Mouse (Mus musculus) cortical plate, adult 2 months (tissue): ENCODE measurements around the gene Cdk15. TPM values are rescaled to one million over a fixed set of nuclear protein-coding genes. Genes with fewer than 3 reads are reported as not detected.

Source experiments
- H3K27ac ChIP-seq: fragments of 200-500 bp; 2 replicates; pipeline ENCODE4 v1.5.1; 2012; ENCODE audit warnings: low read length, control low read depth, inconsistent platforms; ENCODE audit not compliant: insufficient read depth
- H3K4me1 ChIP-seq: fragments of 200-500 bp; 2 replicates; pipeline ENCODE4 v1.6.1; 2011; ENCODE audit warnings: low read length; ENCODE audit not compliant: control insufficient read depth, insufficient read depth
- H3K4me3 ChIP-seq: fragments of 200-500 bp; 2 replicates; pipeline ENCODE4 v1.5.1; 2011; ENCODE audit warnings: mild to moderate bottlenecking, low read length, control low read depth; ENCODE audit not compliant: insufficient read depth
- CTCF ChIP-seq: fragments of 200-500 bp; IDR thresholded peaks from 2 replicates; pipeline ENCODE4 v1.5.1; 2011; ENCODE audit warnings: mild to moderate bottlenecking, control low read depth, low read length; ENCODE audit not compliant: insufficient read depth; ENCODE audit errors: extremely low read depth
- POLR2A ChIP-seq: fragments of 200-500 bp; IDR thresholded peaks from 2 replicates; pipeline ENCODE4 v1.6.1; 2011; ENCODE audit warnings: mild to moderate bottlenecking, low read length, control low read depth; ENCODE audit not compliant: insufficient read depth; ENCODE audit errors: extremely low read depth
- polyA plus RNA-seq: library from polyadenylated mRNA; depleted of rRNA; stranded (reverse); fragments of >200 nt; gene quantifications from 2 replicates; pipeline ENCODE4 v1.2.3, GENCODE M21; 2012

Cdk15 gene
- polyA plus RNA-seq, 1 experiment: 0.33 TPM

- TF ChIP-seq POLR2A: no peak
- TF ChIP-seq CTCF: no peak
- Histone ChIP-seq H3K4me3 (no peak overlapping the region), H3K4me1 (no peaks in the 10 kb centered on the region), H3K27ac (no peak overlapping the region)
Measured at GRCm38 (mm10) chr1:59268931-59269330, 12.2 kb downstream of the Cdk15 start.

DNA sequence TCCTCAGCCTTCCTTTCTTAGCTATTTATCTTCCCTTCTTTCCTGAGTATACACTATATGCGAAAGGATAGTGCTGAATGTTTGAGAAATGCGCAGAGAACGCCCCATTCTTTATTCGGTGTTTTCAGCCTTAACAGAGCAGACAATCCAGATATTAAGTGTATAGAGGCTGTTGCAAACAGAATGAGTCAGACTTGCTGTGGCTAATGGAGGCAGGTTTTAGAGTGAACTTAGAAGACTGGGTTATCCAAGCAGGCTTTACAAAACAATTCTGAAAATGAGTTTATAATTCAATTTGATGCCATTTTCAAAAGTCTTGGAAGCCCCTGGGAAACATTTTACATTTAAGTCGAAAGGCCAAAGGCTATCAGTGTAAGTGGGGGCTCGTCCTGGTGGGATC lies 12.8 kb downstream of the Cdk15 start:
- Histone ChIP-seq H3K4me1 (no peaks in the 10 kb centered on the region), H3K4me3 (no peak overlapping the region), H3K27ac (no peak overlapping the region)
- TF ChIP-seq CTCF (no peak), POLR2A (no peak)

DNA sequence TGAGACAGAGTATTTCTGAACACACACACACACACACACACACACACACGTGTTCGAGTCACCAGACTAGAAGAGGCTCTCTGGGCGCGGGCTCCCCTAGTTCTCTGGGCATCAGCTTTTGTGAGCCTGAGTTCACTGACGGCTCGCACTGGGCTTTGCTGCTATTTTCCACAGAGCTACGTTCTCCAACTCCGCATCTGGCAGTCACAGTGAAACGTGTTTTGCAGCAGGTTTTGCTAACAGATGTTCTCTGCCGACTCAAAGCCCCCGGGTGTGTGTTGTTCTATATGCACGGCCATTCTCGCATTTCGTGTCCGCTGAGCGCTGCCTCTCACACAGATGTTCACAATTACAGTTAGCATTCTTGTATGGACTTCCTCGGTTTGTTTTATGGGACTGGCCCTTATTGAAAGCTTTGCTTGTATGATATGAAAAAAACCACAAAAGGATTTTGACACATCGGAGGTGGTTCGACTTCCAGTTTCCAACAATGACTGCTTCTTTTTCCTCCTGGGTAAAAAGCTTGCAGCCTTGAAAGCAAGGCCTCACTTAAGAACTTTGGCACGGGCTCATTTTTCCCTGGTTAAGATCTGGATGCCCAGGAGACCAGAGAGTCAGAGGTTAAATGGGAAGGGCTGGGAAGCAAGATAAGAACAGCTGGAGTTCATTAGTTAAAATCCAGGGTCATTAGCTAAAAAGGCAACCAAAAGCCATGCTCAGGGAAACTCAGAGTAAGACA lies 13.4 kb downstream of the Cdk15 start:
- TF ChIP-seq POLR2A (no peak), CTCF (no peak)
- Histone ChIP-seq H3K27ac (no peak overlapping the region), H3K4me3 (no peak overlapping the region), H3K4me1 (no peaks in the 10 kb centered on the region)

DNA sequence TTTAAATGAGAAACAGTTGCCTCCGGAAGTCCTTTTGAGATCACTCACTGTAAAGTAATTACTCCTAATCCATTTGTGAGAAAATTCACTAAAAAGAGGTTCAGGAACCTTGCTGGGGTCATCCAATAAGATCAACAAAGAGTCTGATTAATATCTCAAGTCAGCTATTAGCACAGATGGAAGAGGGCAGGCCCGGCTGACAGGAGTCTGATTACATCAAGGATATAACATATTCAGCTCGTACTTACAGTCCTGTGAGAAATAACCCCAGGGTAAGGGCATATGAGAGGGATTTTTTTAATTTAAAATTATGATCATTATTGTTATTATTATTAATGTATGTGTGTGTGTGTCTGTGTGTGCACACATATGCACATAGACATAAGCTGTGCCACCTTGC lies 15.5 kb downstream of the Cdk15 start:
- TF ChIP-seq CTCF (no peak), POLR2A (no peak)
- no peaks in the 10 kb centered on the region for H3K4me1 ChIP-seq
- H3K27ac ChIP-seq: no peak overlapping the region
- H3K4me3 ChIP-seq: no peak overlapping the region

DNA sequence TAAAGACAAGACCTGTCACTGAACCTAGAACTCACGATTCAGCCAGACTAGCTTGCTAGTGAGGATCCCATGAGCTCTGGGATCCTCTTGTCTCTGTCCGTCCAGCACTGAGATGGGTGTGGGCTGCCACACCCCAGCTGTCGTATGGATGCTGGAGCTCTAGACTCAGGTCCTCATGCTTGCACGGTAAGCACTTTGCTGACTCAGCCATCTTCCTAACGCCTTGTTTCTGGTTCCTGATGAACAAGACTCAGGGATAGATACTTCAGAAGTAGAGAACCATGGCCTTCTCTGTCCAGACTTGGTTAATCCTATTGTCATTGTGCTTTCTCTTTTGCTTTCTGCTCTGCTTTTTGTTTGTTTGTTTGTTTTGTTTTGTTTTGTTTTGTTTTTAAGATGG lies 29.2 kb downstream of the Cdk15 start:
- TF ChIP-seq CTCF: no peak
- TF ChIP-seq POLR2A: no peak
- H3K4me1 ChIP-seq: no peaks in the 10 kb centered on the region
- no peak overlapping the region for H3K27ac ChIP-seq
- no peak overlapping the region for H3K4me3 ChIP-seq

- no peak for TF ChIP-seq POLR2A
- TF ChIP-seq CTCF: no peak
- H3K4me3 ChIP-seq: no peak overlapping the region
- H3K4me1 ChIP-seq: no peaks in the 10 kb centered on the region
- H3K27ac ChIP-seq: no peak overlapping the region
Measured at GRCm38 (mm10) chr1:59286316-59286850, 29.7 kb downstream of the Cdk15 start.

- H3K4me1 ChIP-seq: no peaks in the 10 kb centered on the region
- H3K4me3 ChIP-seq: no peak overlapping the region
- no peak for TF ChIP-seq CTCF
- TF ChIP-seq POLR2A: no peak
- no peak overlapping the region for H3K27ac ChIP-seq
Measured at GRCm38 (mm10) chr1:59287733-59288132, 31.0 kb downstream of the Cdk15 start.

DNA sequence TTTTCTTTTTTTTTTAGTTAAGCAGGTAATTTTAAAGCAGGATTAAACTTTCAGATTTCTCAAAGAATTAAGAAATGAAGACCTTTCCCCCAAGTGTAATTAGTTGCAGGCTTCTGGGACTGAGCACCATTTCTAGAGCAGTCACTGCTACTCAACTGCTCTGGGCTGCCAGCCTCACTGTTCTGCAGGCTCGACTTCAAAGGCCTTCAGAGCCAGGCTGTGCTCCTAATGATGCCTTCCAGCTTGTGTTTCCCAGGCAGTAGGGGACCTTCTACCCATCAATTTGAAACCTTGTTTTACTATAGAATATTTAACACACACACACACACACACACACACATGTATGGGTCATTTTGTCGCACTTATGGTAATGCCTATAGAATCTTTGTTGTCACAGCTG lies 34.9 kb downstream of the Cdk15 start:
- TF ChIP-seq CTCF (no peak), POLR2A (no peak)
- no peak overlapping the region for H3K4me3 ChIP-seq
- H3K4me1 ChIP-seq: no peaks in the 10 kb centered on the region
- no peak overlapping the region for H3K27ac ChIP-seq

DNA sequence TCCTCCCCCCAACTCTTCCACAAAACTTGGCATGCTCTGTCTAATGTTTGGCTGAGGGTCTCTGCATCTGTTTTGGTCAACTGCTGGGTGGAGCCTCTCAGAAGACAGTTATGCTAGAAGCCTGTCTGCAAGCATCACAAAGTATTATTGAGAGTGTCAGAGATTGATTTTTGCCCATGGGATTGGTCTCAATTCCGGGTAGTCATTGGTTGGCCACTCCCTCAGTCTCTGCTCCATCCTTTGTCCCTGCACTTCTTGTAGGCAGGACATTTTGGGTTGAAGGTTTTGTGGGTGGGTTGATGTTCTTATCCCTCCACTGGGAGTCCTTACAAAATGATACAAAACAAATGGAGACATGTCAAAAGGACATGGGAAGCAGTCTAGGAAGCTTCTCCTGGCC lies 39.1 kb downstream of the Cdk15 start:
- Histone ChIP-seq H3K27ac (no peak overlapping the region), H3K4me1 (no peaks in the 10 kb centered on the region), H3K4me3 (no peak overlapping the region)
- TF ChIP-seq CTCF (no peak), POLR2A (no peak)

DNA sequence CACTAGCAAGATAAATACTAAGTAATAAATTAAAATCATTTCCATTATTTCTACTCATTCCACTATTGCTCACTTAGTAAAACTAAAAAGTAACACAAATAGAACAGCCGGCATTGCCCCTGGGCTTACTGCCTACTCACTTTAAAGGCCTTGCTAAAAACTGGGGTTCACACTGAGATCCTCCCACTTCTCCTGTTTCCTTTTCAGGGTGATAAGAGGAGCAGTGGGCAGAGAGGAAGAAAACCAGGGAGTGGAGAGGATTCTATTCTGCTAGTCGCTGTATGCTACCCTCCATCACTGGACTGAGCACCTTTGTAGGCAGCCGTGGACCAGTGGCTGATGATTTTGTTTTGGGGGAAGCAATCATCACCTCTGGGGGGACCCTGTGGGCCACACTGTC lies 40.5 kb downstream of the Cdk15 start:
- H3K27ac ChIP-seq: no peak overlapping the region
- H3K4me1 ChIP-seq: no peaks in the 10 kb centered on the region
- H3K4me3 ChIP-seq: no peak overlapping the region
- TF ChIP-seq CTCF: no peak
- TF ChIP-seq POLR2A: no peak
